Mouse (Mus musculus) kidney, embryonic 16.5 days (tissue): Measurements from ENCODE around the gene Slamf9. TPM values are rescaled to one million over a fixed set of nuclear protein-coding genes. Genes with fewer than 3 reads are reported as not detected.

Source experiments
- ATAC-seq: fragments of 200-750 bp; cut with Nextera tagmentation; 2 replicates; pipeline ENCODE4 v1.8.0; 2017; ENCODE audit warnings: moderate TSS enrichment; ENCODE audit not compliant: low FRiP score, low TSS enrichment
- H3K27ac ChIP-seq: fragments of 300-500 bp; sonication (generic); 2 replicates; pipeline ENCODE4 v1.5.1; 2014; ENCODE audit warnings: low read length
- H3K27me3 ChIP-seq: fragments of 300-500 bp; sonication (generic); 2 replicates; pipeline ENCODE4 v1.6.1; 2014; ENCODE audit warnings: low read length, control low read depth, mixed read lengths; ENCODE audit not compliant: insufficient read depth
- H3K36me3 ChIP-seq: fragments of 300-500 bp; sonication (generic); 2 replicates; pipeline ENCODE4 v1.6.1; 2014; ENCODE audit warnings: low read length, control low read depth, mixed read lengths; ENCODE audit not compliant: insufficient read depth
- H3K4me1 ChIP-seq: fragments of 300-500 bp; sonication (generic); 2 replicates; pipeline ENCODE4 v1.6.1; 2014; ENCODE audit warnings: low read length, control low read depth, mixed read lengths; ENCODE audit not compliant: insufficient read depth
- H3K4me2 ChIP-seq: fragments of 300-500 bp; sonication (generic); replicated peaks from 2 replicates; pipeline ENCODE4 v1.6.1; 2014; ENCODE audit warnings: low read depth, low read length
- H3K4me3 ChIP-seq: fragments of 300-500 bp; sonication (generic); 2 replicates; pipeline ENCODE4 v1.5.1; 2014; ENCODE audit warnings: mild to moderate bottlenecking, low read length
- H3K9ac ChIP-seq: fragments of 300-500 bp; sonication (generic); replicated peaks from 2 replicates; pipeline ENCODE4 v1.6.1; 2014; ENCODE audit warnings: low read length
- H3K9me3 ChIP-seq: fragments of 300-500 bp; sonication (generic); 2 replicates; pipeline ENCODE4 v1.6.1; 2016; ENCODE audit warnings: low read length, control low read depth
- WGBS: fragments of 180-500 bp; shearing (Covaris S2); extraction: QIAGEN DNeasy Blood & Tissue Kit; methylation state at CpG from one replicate; pipeline ENCODE4 v1.1.7; 2014; 5-methylcytosine and 5-hydroxymethylcytosine counted together
- polyA plus RNA-seq: library from polyadenylated mRNA; unstranded; fragments of >200 nt; fragmentation: Nextera tagmentation; extraction: Ambion mirVana; gene quantifications from 2 replicates; pipeline ENCODE4 v1.2.1, GENCODE M21; 2015

Gene Slamf9
- polyA plus RNA-seq, 1 experiment from 2014 or later: 1.7 TPM

DNA sequence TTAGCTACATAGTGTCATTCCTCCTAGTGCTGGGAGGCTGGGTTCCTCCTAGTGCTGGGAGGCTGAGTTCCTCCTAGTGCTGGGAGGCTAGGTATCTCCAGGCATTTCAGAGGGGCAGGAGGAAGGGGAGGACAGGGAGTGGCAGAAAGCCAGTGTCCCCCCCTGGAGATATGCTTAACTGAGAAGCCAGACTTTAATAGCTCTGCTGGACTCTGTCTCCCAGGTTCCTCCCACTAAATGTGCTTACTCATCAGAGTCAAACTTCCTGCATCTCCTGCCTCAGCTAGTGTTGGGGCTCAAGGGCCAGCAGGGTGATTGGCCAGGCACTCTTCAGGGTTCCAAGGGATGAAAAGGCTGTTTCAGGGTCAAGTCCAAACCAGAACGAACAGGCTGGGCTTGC lies 40.2 kb downstream of the Slamf9 start:
- no peak overlapping the region for H3K4me3 ChIP-seq
- H3K4me1 ChIP-seq: peaks cover 34% of the 10 kb centered on the region
- H3K9ac ChIP-seq: no peak overlapping the region
- H3K4me2 ChIP-seq: no peak overlapping the region
- 0 out of 2 replicates have a peak, but pooled peaks have one; percentile 5 for ATAC-seq
- peaks cover 4% of the 10 kb centered on the region; the same call in 1 of the 2 replicates for H3K9me3 ChIP-seq
- H3K27me3 ChIP-seq: no peaks in the 10 kb centered on the region
- no peaks in the 10 kb centered on the region for H3K36me3 ChIP-seq
- 35% methylated on average over 1 of the region's 1 CpGs for WGBS
- H3K27ac ChIP-seq: peak overlapping the region; percentile 79; the same call in 1 of the 2 replicates

GRCm38 (mm10) chr1:172518013-172518412 lies 42.9 kb downstream of the Slamf9 start:
- H3K4me1 ChIP-seq: peaks cover 40% of the 10 kb centered on the region
- 78% methylated on average over 4 of the region's 4 CpGs for WGBS
- no peak overlapping the region for H3K9ac ChIP-seq
- H3K9me3 ChIP-seq: peaks cover 4% of the 10 kb centered on the region; the same call in 1 of the 2 replicates
- H3K36me3 ChIP-seq: no peaks in the 10 kb centered on the region
- H3K27me3 ChIP-seq: 0 out of 2 replicates have a peak, but pooled peaks cover 2% of the 10 kb centered on the region
- ATAC-seq: no peak
- H3K4me2 ChIP-seq: no peak overlapping the region
- H3K27ac ChIP-seq: no peak overlapping the region
- H3K4me3 ChIP-seq: no peak overlapping the region

GRCm38 (mm10) chr1:172519644-172520043 lies 44.5 kb downstream of the Slamf9 start:
- 0 out of 2 replicates have a peak overlapping the region, but pooled peaks have one; percentile 47 for H3K27ac ChIP-seq
- no peak overlapping the region for H3K4me2 ChIP-seq
- peaks cover 4% of the 10 kb centered on the region; the same call in 1 of the 2 replicates for H3K9me3 ChIP-seq
- H3K9ac ChIP-seq: no peak overlapping the region
- 0 out of 2 replicates have a peak, but pooled peaks cover 2% of the 10 kb centered on the region for H3K27me3 ChIP-seq
- no peak for ATAC-seq
- peaks cover 25% of the 10 kb centered on the region for H3K4me1 ChIP-seq
- 56% methylated on average over 6 of the region's 6 CpGs for WGBS
- H3K36me3 ChIP-seq: no peaks in the 10 kb centered on the region
- H3K4me3 ChIP-seq: no peak overlapping the region

- 5% methylated on average over 28 of the region's 28 CpGs for WGBS
- Histone ChIP-seq H3K4me2 (peak within 1 kb of the TSS; percentile 73), H3K36me3 (no peaks in the 10 kb centered on the region), H3K9ac (peak within 1 kb of the TSS; percentile 62), H3K4me1 (peaks cover 23% of the 10 kb centered on the region), H3K9me3 (peaks cover 4% of the 10 kb centered on the region; the same call in 1 of the 2 replicates), H3K27ac (peak within 1 kb of the TSS; percentile 47; the same call in 1 of the 2 replicates), H3K4me3 (peak within 1 kb of the TSS; percentile 38), H3K27me3 (0 out of 2 replicates have a peak, but pooled peaks cover 2% of the 10 kb centered on the region)
- peak; percentile 87 for ATAC-seq
These were observed 45.6 kb downstream of the Slamf9 start, which contains the start of gene Cfap45 for GRCm38 (mm10) chr1:172520576-172521440. Gene Cfap45 (plus strand): TSS chr1:172520801.

- H3K27me3 ChIP-seq: peaks cover 8% of the 10 kb centered on the region; the same call in 1 of the 2 replicates
- H3K4me1 ChIP-seq: peaks cover 23% of the 10 kb centered on the region
- H3K27ac ChIP-seq: no peak overlapping the region
- no peak overlapping the region for H3K9ac ChIP-seq
- no peak for ATAC-seq
- no peaks in the 10 kb centered on the region for H3K36me3 ChIP-seq
- no peak overlapping the region for H3K4me2 ChIP-seq
- H3K4me3 ChIP-seq: no peak overlapping the region
- peaks cover 2% of the 10 kb centered on the region; the same call in 1 of the 2 replicates for H3K9me3 ChIP-seq
- WGBS: 78% methylated on average over 7 of the region's 7 CpGs
These were observed 47.4 kb downstream of the Slamf9 start for GRCm38 (mm10) chr1:172522524-172522923.

DNA sequence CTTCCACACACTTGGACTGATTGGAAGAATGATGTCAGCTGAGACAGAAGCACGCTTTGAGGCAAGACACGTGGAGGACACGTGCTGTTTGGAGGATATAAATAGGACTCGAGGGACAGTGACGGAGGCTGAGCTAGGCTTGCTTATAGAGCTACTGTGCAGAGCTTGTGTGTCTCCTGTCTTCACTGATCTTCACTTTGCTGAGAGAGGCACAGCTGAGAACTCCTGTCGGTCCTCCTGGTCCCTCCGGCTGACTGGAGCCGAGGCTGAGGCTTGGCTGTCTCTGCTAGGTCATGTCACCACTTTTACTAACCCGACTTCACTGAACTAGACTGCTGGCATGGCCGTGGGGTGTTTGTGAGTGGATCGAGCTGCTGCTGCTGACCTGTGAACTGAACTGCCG lies 48.5 kb downstream of the Slamf9 start:
- H3K9ac ChIP-seq: no peak overlapping the region
- ATAC-seq: no peak
- peaks cover 9% of the 10 kb centered on the region; the same call in 1 of the 2 replicates for H3K27me3 ChIP-seq
- no peaks in the 10 kb centered on the region for H3K9me3 ChIP-seq
- peaks cover 23% of the 10 kb centered on the region for H3K4me1 ChIP-seq
- H3K4me2 ChIP-seq: no peak overlapping the region
- WGBS: 51% methylated on average over 12 of the region's 12 CpGs
- H3K36me3 ChIP-seq: no peaks in the 10 kb centered on the region
- H3K4me3 ChIP-seq: no peak overlapping the region
- no peak overlapping the region for H3K27ac ChIP-seq

GRCm38 (mm10) chr1:172525027-172525764 lies 50.0 kb downstream of the Slamf9 start:
- Histone ChIP-seq H3K27ac (peak overlapping the region; percentile 41; the same call in 1 of the 2 replicates), H3K9me3 (no peaks in the 10 kb centered on the region), H3K4me2 (no peak overlapping the region), H3K4me3 (no peak overlapping the region), H3K9ac (no peak overlapping the region), H3K4me1 (peaks cover 22% of the 10 kb centered on the region), H3K27me3 (peaks cover 9% of the 10 kb centered on the region; the same call in 1 of the 2 replicates), H3K36me3 (no peaks in the 10 kb centered on the region)
- 0 out of 2 replicates have a peak, but pooled peaks have one; percentile 7 for ATAC-seq
- 35% methylated on average over 15 of the region's 15 CpGs for WGBS

- Histone ChIP-seq H3K27ac (peak overlapping the region; percentile 41), H3K27me3 (peaks cover 9% of the 10 kb centered on the region; the same call in 1 of the 2 replicates), H3K4me2 (peak overlapping the region; percentile 21; the same call in 1 of the 2 replicates), H3K36me3 (no peaks in the 10 kb centered on the region), H3K4me3 (no peak overlapping the region), H3K4me1 (peaks cover 21% of the 10 kb centered on the region), H3K9me3 (no peaks in the 10 kb centered on the region), H3K9ac (no peak overlapping the region)
- WGBS: 71% methylated on average over 7 of the region's 7 CpGs
- no peak for ATAC-seq
These were observed 50.8 kb downstream of the Slamf9 start for GRCm38 (mm10) chr1:172525971-172526370.

GRCm38 (mm10) chr1:172526380-172527081 lies 51.4 kb downstream of the Slamf9 start:
- H3K9me3 ChIP-seq: no peaks in the 10 kb centered on the region
- no peak overlapping the region for H3K4me3 ChIP-seq
- peak overlapping the region; percentile 14; the same call in 1 of the 2 replicates for H3K9ac ChIP-seq
- WGBS: 64% methylated on average over 23 of the region's 23 CpGs
- no peak for ATAC-seq
- no peaks in the 10 kb centered on the region for H3K36me3 ChIP-seq
- peak overlapping the region; percentile 41 for H3K27ac ChIP-seq
- H3K4me2 ChIP-seq: peak overlapping the region; percentile 22; the same call in 1 of the 2 replicates
- H3K4me1 ChIP-seq: peaks cover 17% of the 10 kb centered on the region
- H3K27me3 ChIP-seq: peaks cover 8% of the 10 kb centered on the region; the same call in 1 of the 2 replicates
